Mouse (Mus musculus): ENCODE data around the gene Tbc1d8. TPM values are rescaled to one million over a fixed set of nuclear protein-coding genes. Genes with fewer than 3 reads are reported as not detected.
A peak's percentile ranks its signal among the peaks of the same experiment; 100 is the strongest.

Gene Tbc1d8
- polyA plus RNA-seq, 1 experiment from 2014 or later, result 7.2 TPM

- Histone ChIP-seq H3K9ac (ENCODE audit: low read depth, low read length) (no peak overlapping the region), H3K4me2 (ENCODE audit: low read depth, low read length) (no peak overlapping the region), H3K36me3 (ENCODE audit: control insufficient read depth, insufficient read depth) (no peaks in the 10 kb centered on the region), H3K9me3 (replicated peaks; ENCODE audit: control insufficient read depth, low read length) (0 out of 2 replicates have a peak, but pooled peaks cover 3% of the 10 kb centered on the region), H3K27ac (ENCODE audit: low read length) (no peak overlapping the region), H3K27me3 (ENCODE audit: control insufficient read depth, insufficient read depth, low read depth, low read length) (no peaks in the 10 kb centered on the region), H3K4me1 (ENCODE audit: control insufficient read depth, low read depth, low read length) (peaks cover 33% of the 10 kb centered on the region), H3K4me3 (ENCODE audit: low read depth, low read length) (no peak overlapping the region)
- WGBS (ENCODE audit: insufficient replicate concordance), result 20% methylated on average over 7 of the region's 7 CpGs
- ATAC-seq (ENCODE audit: low read depth), result no peak
These were observed 9.6 kb downstream of the Tbc1d8 start for GRCm38 (mm10) chr1:39468982-39469381.

- Histone ChIP-seq H3K4me1 (ENCODE audit: control insufficient read depth, low read depth, low read length) (peaks cover 32% of the 10 kb centered on the region), H3K9me3 (replicated peaks; ENCODE audit: control insufficient read depth, low read length) (0 out of 2 replicates have a peak, but pooled peaks cover 3% of the 10 kb centered on the region), H3K4me3 (ENCODE audit: low read depth, low read length) (no peak overlapping the region), H3K27ac (ENCODE audit: low read length) (no peak overlapping the region), H3K27me3 (ENCODE audit: control insufficient read depth, insufficient read depth, low read depth, low read length) (no peaks in the 10 kb centered on the region), H3K36me3 (ENCODE audit: control insufficient read depth, insufficient read depth) (no peaks in the 10 kb centered on the region), H3K9ac (ENCODE audit: low read depth, low read length) (no peak overlapping the region), H3K4me2 (ENCODE audit: low read depth, low read length) (no peak overlapping the region)
- 72% methylated on average over 13 of the region's 13 CpGs for WGBS (ENCODE audit: insufficient replicate concordance)
- no peak for ATAC-seq (ENCODE audit: low read depth)
These were observed 12.0 kb downstream of the Tbc1d8 start for GRCm38 (mm10) chr1:39466526-39466925.

- WGBS (ENCODE audit: insufficient replicate concordance), result 86% methylated on average over 3 of the region's 3 CpGs
- no peaks in the 10 kb centered on the region for H3K27me3 ChIP-seq (ENCODE audit: control insufficient read depth, insufficient read depth, low read depth, low read length)
- ATAC-seq (ENCODE audit: low read depth), result no peak
- H3K9ac ChIP-seq (ENCODE audit: low read depth, low read length), result no peak overlapping the region
- no peaks in the 10 kb centered on the region for H3K9me3 ChIP-seq (replicated peaks; ENCODE audit: control insufficient read depth, low read length)
- H3K4me3 ChIP-seq (ENCODE audit: low read depth, low read length), result no peak overlapping the region
- no peaks in the 10 kb centered on the region for H3K36me3 ChIP-seq (ENCODE audit: control insufficient read depth, insufficient read depth)
- no peak overlapping the region for H3K4me2 ChIP-seq (ENCODE audit: low read depth, low read length)
- H3K27ac ChIP-seq (ENCODE audit: low read length), result no peak overlapping the region
- H3K4me1 ChIP-seq (ENCODE audit: control insufficient read depth, low read depth, low read length), result peaks cover 35% of the 10 kb centered on the region
These were observed 13.8 kb downstream of the Tbc1d8 start for GRCm38 (mm10) chr1:39464760-39465159.

- peaks cover 36% of the 10 kb centered on the region for H3K4me1 ChIP-seq (ENCODE audit: control insufficient read depth, low read depth, low read length)
- H3K9me3 ChIP-seq (replicated peaks; ENCODE audit: control insufficient read depth, low read length), result no peaks in the 10 kb centered on the region
- H3K9ac ChIP-seq (ENCODE audit: low read depth, low read length), result no peak overlapping the region
- H3K36me3 ChIP-seq (ENCODE audit: control insufficient read depth, insufficient read depth), result no peaks in the 10 kb centered on the region
- no peak overlapping the region for H3K4me2 ChIP-seq (ENCODE audit: low read depth, low read length)
- H3K27me3 ChIP-seq (ENCODE audit: control insufficient read depth, insufficient read depth, low read depth, low read length), result no peaks in the 10 kb centered on the region
- H3K27ac ChIP-seq (ENCODE audit: low read length), result no peak overlapping the region
- peak; percentile 15; the same call in 1 of the 2 replicates for ATAC-seq (ENCODE audit: low read depth)
- 83% methylated on average over 6 of the region's 6 CpGs for WGBS (ENCODE audit: insufficient replicate concordance)
- no peak overlapping the region for H3K4me3 ChIP-seq (ENCODE audit: low read depth, low read length)
These were observed 15.6 kb downstream of the Tbc1d8 start for GRCm38 (mm10) chr1:39462937-39463444.

GRCm38 (mm10) chr1:39462036-39462435 is 16.5 kb downstream of the Tbc1d8 start:
- 81% methylated on average over 13 of the region's 13 CpGs for WGBS (ENCODE audit: insufficient replicate concordance)
- no peak for ATAC-seq (ENCODE audit: low read depth)
- H3K9me3 ChIP-seq (replicated peaks; ENCODE audit: control insufficient read depth, low read length), result no peaks in the 10 kb centered on the region
- no peak overlapping the region for H3K4me3 ChIP-seq (ENCODE audit: low read depth, low read length)
- H3K27me3 ChIP-seq (ENCODE audit: control insufficient read depth, insufficient read depth, low read depth, low read length), result no peaks in the 10 kb centered on the region
- H3K4me1 ChIP-seq (ENCODE audit: control insufficient read depth, low read depth, low read length), result peaks cover 36% of the 10 kb centered on the region
- H3K9ac ChIP-seq (ENCODE audit: low read depth, low read length), result no peak overlapping the region
- H3K4me2 ChIP-seq (ENCODE audit: low read depth, low read length), result no peak overlapping the region
- no peaks in the 10 kb centered on the region for H3K36me3 ChIP-seq (ENCODE audit: control insufficient read depth, insufficient read depth)
- no peak overlapping the region for H3K27ac ChIP-seq (ENCODE audit: low read length)

GRCm38 (mm10) chr1:39460495-39460894 is 18.1 kb downstream of the Tbc1d8 start:
- Histone ChIP-seq H3K9me3 (replicated peaks; ENCODE audit: control insufficient read depth, low read length) (no peaks in the 10 kb centered on the region), H3K9ac (ENCODE audit: low read depth, low read length) (no peak overlapping the region), H3K36me3 (ENCODE audit: control insufficient read depth, insufficient read depth) (no peaks in the 10 kb centered on the region), H3K4me2 (ENCODE audit: low read depth, low read length) (0 out of 2 replicates have a peak overlapping the region, but pooled peaks have one; percentile 8), H3K27ac (ENCODE audit: low read length) (peak overlapping the region; percentile 57), H3K4me1 (ENCODE audit: control insufficient read depth, low read depth, low read length) (peaks cover 27% of the 10 kb centered on the region), H3K27me3 (ENCODE audit: control insufficient read depth, insufficient read depth, low read depth, low read length) (no peaks in the 10 kb centered on the region), H3K4me3 (ENCODE audit: low read depth, low read length) (no peak overlapping the region)
- 31% methylated on average over 5 of the region's 5 CpGs for WGBS (ENCODE audit: insufficient replicate concordance)
- peak; percentile 57; the same call in 1 of the 2 replicates for ATAC-seq (ENCODE audit: low read depth)

GRCm38 (mm10) chr1:39457887-39458874 is 20.4 kb downstream of the Tbc1d8 start:
- Histone ChIP-seq H3K9ac (ENCODE audit: low read depth, low read length) (no peak overlapping the region), H3K4me3 (ENCODE audit: low read depth, low read length) (no peak overlapping the region), H3K9me3 (replicated peaks; ENCODE audit: control insufficient read depth, low read length) (no peaks in the 10 kb centered on the region), H3K27ac (ENCODE audit: low read length) (no peak overlapping the region), H3K36me3 (ENCODE audit: control insufficient read depth, insufficient read depth) (no peaks in the 10 kb centered on the region), H3K4me1 (ENCODE audit: control insufficient read depth, low read depth, low read length) (peaks cover 42% of the 10 kb centered on the region), H3K27me3 (ENCODE audit: control insufficient read depth, insufficient read depth, low read depth, low read length) (no peaks in the 10 kb centered on the region), H3K4me2 (ENCODE audit: low read depth, low read length) (no peak overlapping the region)
- no peak for ATAC-seq (ENCODE audit: low read depth)
- 75% methylated on average over 13 of the region's 13 CpGs for WGBS (ENCODE audit: insufficient replicate concordance)

GRCm38 (mm10) chr1:39456421-39456853 is 22.1 kb downstream of the Tbc1d8 start:
- no peaks in the 10 kb centered on the region for H3K36me3 ChIP-seq (ENCODE audit: control insufficient read depth, insufficient read depth)
- no peaks in the 10 kb centered on the region for H3K27me3 ChIP-seq (ENCODE audit: control insufficient read depth, insufficient read depth, low read depth, low read length)
- peaks cover 33% of the 10 kb centered on the region for H3K4me1 ChIP-seq (ENCODE audit: control insufficient read depth, low read depth, low read length)
- H3K9ac ChIP-seq (ENCODE audit: low read depth, low read length), result no peak overlapping the region
- H3K9me3 ChIP-seq (replicated peaks; ENCODE audit: control insufficient read depth, low read length), result no peaks in the 10 kb centered on the region
- H3K27ac ChIP-seq (ENCODE audit: low read length), result no peak overlapping the region
- no peak for ATAC-seq (ENCODE audit: low read depth)
- WGBS (ENCODE audit: insufficient replicate concordance), result 61% methylated on average over 5 of the region's 5 CpGs
- H3K4me3 ChIP-seq (ENCODE audit: low read depth, low read length), result no peak overlapping the region
- no peak overlapping the region for H3K4me2 ChIP-seq (ENCODE audit: low read depth, low read length)
